Mouse (Mus musculus): ENCODE results near the gene Slc36a4. TPM values are rescaled to one million over a fixed set of nuclear protein-coding genes. Genes with fewer than 3 reads are reported as not detected.

The Slc36a4 gene
- polyA plus RNA-seq, 1 experiment from 2014 or later = 6.0 TPM

DNA sequence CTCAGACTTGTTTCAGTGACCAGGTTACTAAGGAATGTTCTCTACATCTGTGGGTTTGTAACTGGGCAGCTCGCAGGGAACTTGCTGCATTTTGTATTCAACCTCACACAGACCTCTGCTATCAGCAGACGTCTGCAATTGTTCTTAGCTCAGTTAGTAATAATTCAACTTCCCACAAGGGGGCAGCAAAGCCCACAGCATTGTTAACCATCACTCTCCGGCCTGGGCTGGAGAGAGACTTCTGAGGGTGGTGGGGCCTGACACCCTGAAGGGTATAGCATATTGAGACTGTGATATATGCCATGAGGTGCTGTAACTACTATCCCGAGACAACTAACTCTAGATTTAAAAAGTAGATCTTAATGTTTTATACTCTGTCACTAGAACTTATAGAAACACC is 24.3 kb upstream of the Slc36a4 start:
- no peak overlapping the region for H3K27ac ChIP-seq (ENCODE audit: low read depth, low read length)
- no peaks in the 10 kb centered on the region for H3K9me3 ChIP-seq (ENCODE audit: control insufficient read depth)
- ATAC-seq = peak; percentile 44; the same call in 1 of the 2 replicates
- no peaks in the 10 kb centered on the region for H3K27me3 ChIP-seq (replicated peaks; ENCODE audit: control insufficient read depth, insufficient read depth, low read length)
- H3K4me2 ChIP-seq (replicated peaks; ENCODE audit: low read depth) = no peak overlapping the region
- no peaks in the 10 kb centered on the region for H3K36me3 ChIP-seq (ENCODE audit: control insufficient read depth, insufficient read depth)
- 13% methylated on average over 4 of the region's 4 CpGs for WGBS
- no peak overlapping the region for H3K9ac ChIP-seq (ENCODE audit: low read depth, low read length)
- no peak overlapping the region for H3K4me3 ChIP-seq (ENCODE audit: low read depth, low read length)
- H3K4me1 ChIP-seq (replicated peaks; ENCODE audit: control insufficient read depth, insufficient read depth, low read length) = no peaks in the 10 kb centered on the region
- peak; percentile 88 for TF ChIP-seq CTCF (IDR thresholded peaks at IDR 0.05; ENCODE audit: low read depth)

DNA sequence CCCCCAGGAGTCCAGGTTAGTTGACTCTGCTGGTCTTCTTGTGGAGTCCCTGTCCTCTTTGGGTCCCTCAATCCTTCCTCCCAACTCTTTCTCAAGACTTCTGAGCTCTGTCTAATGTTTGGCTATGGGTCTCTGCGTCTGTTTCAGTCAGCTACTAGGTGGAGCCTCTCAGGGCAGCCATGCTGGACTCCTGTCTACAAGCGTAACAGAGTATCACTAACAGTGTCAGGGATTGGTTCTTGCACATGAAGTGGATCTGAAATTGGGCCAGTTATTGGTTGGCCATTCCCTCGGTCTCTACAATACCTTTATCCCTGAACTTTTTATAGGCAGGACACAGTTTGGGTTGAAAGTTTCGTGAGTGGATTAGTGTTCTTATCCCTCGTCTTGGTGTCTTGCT is 22.2 kb upstream of the Slc36a4 start:
- H3K27ac ChIP-seq (ENCODE audit: low read depth, low read length) = no peak overlapping the region
- H3K9ac ChIP-seq (ENCODE audit: low read depth, low read length) = no peak overlapping the region
- H3K36me3 ChIP-seq (ENCODE audit: control insufficient read depth, insufficient read depth) = no peaks in the 10 kb centered on the region
- TF ChIP-seq CTCF (IDR thresholded peaks at IDR 0.05; ENCODE audit: low read depth) = no peak
- WGBS = 90% methylated on average over 5 of the region's 5 CpGs
- H3K4me2 ChIP-seq (replicated peaks; ENCODE audit: low read depth) = no peak overlapping the region
- H3K9me3 ChIP-seq (ENCODE audit: control insufficient read depth) = no peaks in the 10 kb centered on the region
- no peak overlapping the region for H3K4me3 ChIP-seq (ENCODE audit: low read depth, low read length)
- no peak for ATAC-seq
- no peaks in the 10 kb centered on the region for H3K27me3 ChIP-seq (replicated peaks; ENCODE audit: control insufficient read depth, insufficient read depth, low read length)
- H3K4me1 ChIP-seq (replicated peaks; ENCODE audit: control insufficient read depth, insufficient read depth, low read length) = no peaks in the 10 kb centered on the region

GRCm38 (mm10) chr9:15693847-15694246 is 15.7 kb upstream of the Slc36a4 start:
- no peaks in the 10 kb centered on the region for H3K27me3 ChIP-seq (replicated peaks; ENCODE audit: control insufficient read depth, insufficient read depth, low read length)
- no peak for TF ChIP-seq CTCF (IDR thresholded peaks at IDR 0.05; ENCODE audit: low read depth)
- WGBS = 61% methylated on average over 4 of the region's 4 CpGs
- H3K9me3 ChIP-seq (ENCODE audit: control insufficient read depth) = no peaks in the 10 kb centered on the region
- H3K4me1 ChIP-seq (replicated peaks; ENCODE audit: control insufficient read depth, insufficient read depth, low read length) = no peaks in the 10 kb centered on the region
- no peak overlapping the region for H3K4me3 ChIP-seq (ENCODE audit: low read depth, low read length)
- no peak overlapping the region for H3K27ac ChIP-seq (ENCODE audit: low read depth, low read length)
- ATAC-seq = no peak
- no peak overlapping the region for H3K9ac ChIP-seq (ENCODE audit: low read depth, low read length)
- no peaks in the 10 kb centered on the region for H3K36me3 ChIP-seq (ENCODE audit: control insufficient read depth, insufficient read depth)
- no peak overlapping the region for H3K4me2 ChIP-seq (replicated peaks; ENCODE audit: low read depth)

DNA sequence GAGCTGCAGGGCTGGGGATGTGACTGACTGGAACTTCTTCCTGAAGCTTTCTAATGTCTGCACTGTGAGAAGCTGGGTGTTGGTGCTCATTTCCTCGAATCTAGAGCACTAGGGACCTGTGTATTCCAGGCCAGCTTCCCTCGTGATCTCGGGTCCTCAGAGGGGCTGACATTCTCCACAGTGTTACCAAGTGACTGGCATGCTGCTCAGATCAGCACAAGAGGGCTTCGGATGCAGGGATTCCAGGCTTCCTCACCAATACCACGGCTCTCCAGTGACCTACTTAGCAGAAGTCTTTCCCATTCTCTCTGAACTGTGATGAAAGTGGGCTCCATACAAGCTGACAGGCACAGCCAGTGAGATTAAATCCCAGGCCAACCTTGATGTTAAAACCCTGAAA is 14.5 kb upstream of the Slc36a4 start:
- TF ChIP-seq CTCF (IDR thresholded peaks at IDR 0.05; ENCODE audit: low read depth) = no peak
- Histone ChIP-seq H3K4me2 (replicated peaks; ENCODE audit: low read depth) (no peak overlapping the region), H3K27ac (ENCODE audit: low read depth, low read length) (no peak overlapping the region), H3K9ac (ENCODE audit: low read depth, low read length) (no peak overlapping the region), H3K9me3 (ENCODE audit: control insufficient read depth) (no peaks in the 10 kb centered on the region), H3K4me3 (ENCODE audit: low read depth, low read length) (no peak overlapping the region), H3K36me3 (ENCODE audit: control insufficient read depth, insufficient read depth) (no peaks in the 10 kb centered on the region), H3K4me1 (replicated peaks; ENCODE audit: control insufficient read depth, insufficient read depth, low read length) (no peaks in the 10 kb centered on the region), H3K27me3 (replicated peaks; ENCODE audit: control insufficient read depth, insufficient read depth, low read length) (no peaks in the 10 kb centered on the region)
- no peak for ATAC-seq
- WGBS = 50% methylated on average over 5 of the region's 5 CpGs

DNA sequence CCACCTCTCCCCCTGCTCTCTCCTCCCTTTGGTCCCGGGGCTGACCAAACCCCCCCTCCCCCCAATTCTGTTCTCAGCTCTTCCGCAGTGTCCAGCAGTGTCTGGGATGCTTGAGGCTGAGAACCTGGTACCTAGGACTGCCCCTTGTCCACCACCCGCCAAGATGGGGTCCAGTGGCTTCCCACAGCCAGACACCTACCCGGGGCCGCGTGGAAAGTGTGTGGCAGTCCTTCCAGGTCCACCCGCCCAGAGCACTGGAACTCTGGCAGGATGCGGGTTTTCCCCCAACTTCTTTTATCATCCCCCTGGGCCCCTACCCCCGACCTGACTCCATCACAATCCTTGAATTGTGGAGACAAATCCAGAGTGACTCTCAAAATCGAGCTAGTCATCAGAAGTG is 3.8 kb upstream of the Slc36a4 start:
- H3K4me2 ChIP-seq (replicated peaks; ENCODE audit: low read depth) = no peak overlapping the region
- no peak overlapping the region for H3K9ac ChIP-seq (ENCODE audit: low read depth, low read length)
- no peaks in the 10 kb centered on the region for H3K36me3 ChIP-seq (ENCODE audit: control insufficient read depth, insufficient read depth)
- H3K9me3 ChIP-seq (ENCODE audit: control insufficient read depth) = no peaks in the 10 kb centered on the region
- no peaks in the 10 kb centered on the region for H3K4me1 ChIP-seq (replicated peaks; ENCODE audit: control insufficient read depth, insufficient read depth, low read length)
- H3K4me3 ChIP-seq (ENCODE audit: low read depth, low read length) = no peak overlapping the region
- no peak overlapping the region for H3K27ac ChIP-seq (ENCODE audit: low read depth, low read length)
- no peaks in the 10 kb centered on the region for H3K27me3 ChIP-seq (replicated peaks; ENCODE audit: control insufficient read depth, insufficient read depth, low read length)
- ATAC-seq = no peak
- TF ChIP-seq CTCF (IDR thresholded peaks at IDR 0.05; ENCODE audit: low read depth) = no peak
- 76% methylated on average over 10 of the region's 10 CpGs for WGBS

GRCm38 (mm10) chr9:15708979-15709598 is 449 bp upstream of the Slc36a4 start:
- peak overlapping the region; percentile 97 for H3K4me2 ChIP-seq (replicated peaks; ENCODE audit: low read depth)
- H3K27me3 ChIP-seq (replicated peaks; ENCODE audit: control insufficient read depth, insufficient read depth, low read length) = no peaks in the 10 kb centered on the region
- peak overlapping the region; percentile 79 for H3K27ac ChIP-seq (ENCODE audit: low read depth, low read length)
- peak overlapping the region; percentile 69 for H3K4me3 ChIP-seq (ENCODE audit: low read depth, low read length)
- H3K36me3 ChIP-seq (ENCODE audit: control insufficient read depth, insufficient read depth) = no peaks in the 10 kb centered on the region
- ATAC-seq = peak; percentile 52
- peak; percentile 29; the same call in 1 of the 2 replicates for TF ChIP-seq CTCF (IDR thresholded peaks at IDR 0.05; ENCODE audit: low read depth)
- no peaks in the 10 kb centered on the region for H3K4me1 ChIP-seq (replicated peaks; ENCODE audit: control insufficient read depth, insufficient read depth, low read length)
- H3K9me3 ChIP-seq (ENCODE audit: control insufficient read depth) = no peaks in the 10 kb centered on the region
- H3K9ac ChIP-seq (ENCODE audit: low read depth, low read length) = peak overlapping the region; percentile 78
- WGBS = 13% methylated on average over 14 of the region's 14 CpGs
